Mouse (Mus musculus) right cerebral cortex, postnatal 10 days (tissue): Measurements from ENCODE around the gene Sppl3.
A peak's percentile ranks its signal among the peaks of the same experiment; 100 is the strongest.

Source experiments
- DNase-seq, 2 experiments: peaks; one replicate each; pipeline ENCODE4 v3.0.0; 2021; ENCODE audit warnings: low spot score in 2 of 2

Sppl3 gene

DNA sequence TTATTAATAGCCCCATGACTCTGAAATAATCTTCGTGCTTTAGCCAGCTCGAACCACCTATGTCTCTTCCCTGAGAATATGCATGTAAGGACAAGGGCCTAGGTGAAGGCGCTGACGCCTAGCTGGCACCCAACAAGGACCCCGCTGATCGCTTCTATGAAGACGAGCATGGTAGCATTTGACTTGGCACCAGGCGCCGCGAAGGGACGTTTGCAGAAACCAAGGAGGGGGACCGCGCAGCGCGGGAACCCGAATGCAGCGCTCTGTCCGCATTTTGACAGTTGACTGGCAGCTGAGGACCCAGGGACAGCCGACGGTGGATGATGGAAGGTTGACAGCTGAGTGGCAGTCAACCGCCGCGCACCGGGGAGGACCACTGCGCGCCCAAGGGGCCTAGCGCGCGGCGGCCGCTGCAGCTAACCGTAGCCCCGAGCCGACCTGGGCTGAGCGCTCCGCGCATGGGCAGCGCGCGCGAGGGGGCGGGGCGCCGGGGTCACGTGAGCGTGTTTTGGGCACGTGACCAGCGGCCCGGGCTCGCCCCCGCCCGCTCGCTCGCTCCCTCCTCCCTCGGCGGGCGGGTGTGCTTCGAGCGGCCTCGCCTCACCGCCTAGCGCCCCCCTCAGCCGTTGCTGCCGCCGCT is at the start of gene Sppl3:
Gene Sppl3, plus strand, starts transcription at position 561 of the 640 bp plus-strand sequence.
- DNase-seq = peak; percentile 94 to 96

GRCm38 (mm10) chr5:114961590-114962360 is 49.2 kb upstream of the Sppl3 start:
- DNase-seq = no peak

GRCm38 (mm10) chr5:114964315-114964966 is 46.5 kb upstream of the Sppl3 start:
- DNase-seq = no peak

DNA sequence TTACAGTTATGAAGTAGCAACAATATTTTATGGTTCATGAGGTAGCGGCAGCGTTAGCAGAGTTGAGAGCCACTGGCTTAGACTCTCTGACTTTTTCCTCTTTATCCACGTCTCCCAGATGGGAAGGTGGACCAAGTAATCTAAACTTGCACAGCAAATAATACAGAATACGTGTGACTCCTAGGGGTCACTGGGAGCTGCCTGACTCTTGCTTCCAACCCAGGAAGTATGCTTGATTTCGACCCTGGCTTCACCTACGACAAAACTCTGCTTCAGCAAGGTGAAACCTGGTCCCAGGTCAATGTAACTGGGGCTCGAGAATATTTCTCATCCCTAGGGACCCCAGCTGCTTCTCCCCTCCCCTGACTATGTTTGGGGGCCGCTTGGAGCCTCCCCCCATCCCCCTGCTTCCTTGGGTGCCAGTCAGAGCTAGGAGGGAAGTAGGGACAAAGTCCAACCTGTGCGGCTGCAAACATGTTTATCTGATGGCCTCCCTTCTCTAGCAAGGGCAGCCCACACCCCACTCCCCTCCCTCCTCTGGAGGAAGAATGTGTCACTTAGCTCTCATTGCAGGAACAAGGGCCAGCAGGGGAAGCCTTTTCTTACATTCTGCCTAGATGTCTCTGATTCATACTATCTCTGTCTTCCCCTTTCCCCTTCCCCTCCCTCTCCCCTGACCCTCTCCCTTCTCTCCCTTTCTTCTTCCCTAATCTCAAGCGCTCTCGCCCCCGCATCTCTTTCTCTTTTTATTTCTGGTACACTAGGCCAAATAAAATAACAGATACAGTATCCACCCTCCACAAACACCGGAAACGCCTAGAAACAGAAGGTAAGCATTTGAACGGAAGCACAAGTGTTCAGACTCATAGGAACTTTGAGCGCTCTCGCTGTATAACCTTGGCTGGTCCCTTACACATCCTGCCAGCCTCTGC is 45.7 kb upstream of the Sppl3 start:
- no peak for DNase-seq

DNA sequence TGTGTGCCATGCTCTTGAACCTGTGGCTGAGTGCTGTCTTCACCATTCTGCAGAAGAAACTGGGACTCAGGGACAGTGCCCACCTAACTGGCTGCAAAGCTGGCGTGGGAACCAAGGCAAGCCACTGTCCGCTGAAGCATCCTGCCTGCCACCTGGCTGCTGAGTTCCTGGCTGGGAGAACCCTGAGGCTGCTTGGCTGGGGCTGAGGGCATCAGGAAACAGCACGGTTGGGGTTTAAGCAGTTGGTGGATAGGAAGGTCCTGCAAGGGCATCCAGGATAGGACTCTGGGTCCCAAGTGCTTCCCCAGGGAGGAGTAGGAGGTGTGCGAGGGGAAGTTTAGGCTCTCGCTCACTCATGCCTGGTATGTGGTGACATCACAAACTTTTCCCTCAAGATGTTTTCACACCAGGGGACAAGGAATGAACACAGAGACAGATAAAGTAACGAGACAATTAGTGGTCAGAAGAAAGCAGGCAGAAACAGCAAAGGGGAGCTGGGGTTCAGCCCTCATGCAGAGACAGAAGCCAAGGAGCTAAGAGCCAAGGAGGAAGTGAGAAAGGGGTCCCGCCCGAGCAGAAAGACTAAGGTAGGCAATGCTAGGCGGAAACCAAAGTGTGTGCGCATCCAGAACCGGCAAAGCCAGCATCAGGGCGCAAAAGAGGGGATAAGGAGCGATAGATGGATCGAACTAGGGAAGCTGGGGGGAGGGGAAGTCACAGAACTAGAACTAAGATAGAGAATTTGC is 43.2 kb upstream of the Sppl3 start:
- no peak for DNase-seq

DNA sequence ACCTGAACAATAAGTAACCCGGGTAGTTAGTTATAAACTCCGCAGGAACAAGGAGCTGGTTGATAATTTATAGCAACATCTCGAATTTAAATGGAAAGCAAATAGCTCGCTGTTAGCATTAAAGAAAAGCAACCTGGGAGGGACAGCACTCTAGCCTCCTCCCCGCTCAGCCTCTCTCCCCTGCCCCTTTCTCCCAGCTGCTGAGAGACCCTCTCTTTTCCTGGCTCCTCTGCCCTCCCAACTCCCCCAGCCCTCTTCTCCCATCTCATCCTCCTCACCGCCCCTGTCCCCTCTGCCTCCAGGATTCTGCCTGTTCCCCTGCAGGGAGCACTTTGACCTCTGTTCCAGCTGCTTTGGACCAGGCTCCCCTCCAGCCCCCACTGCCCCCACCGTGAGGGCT is 42.3 kb upstream of the Sppl3 start:
- DNase-seq = no peak

DNA sequence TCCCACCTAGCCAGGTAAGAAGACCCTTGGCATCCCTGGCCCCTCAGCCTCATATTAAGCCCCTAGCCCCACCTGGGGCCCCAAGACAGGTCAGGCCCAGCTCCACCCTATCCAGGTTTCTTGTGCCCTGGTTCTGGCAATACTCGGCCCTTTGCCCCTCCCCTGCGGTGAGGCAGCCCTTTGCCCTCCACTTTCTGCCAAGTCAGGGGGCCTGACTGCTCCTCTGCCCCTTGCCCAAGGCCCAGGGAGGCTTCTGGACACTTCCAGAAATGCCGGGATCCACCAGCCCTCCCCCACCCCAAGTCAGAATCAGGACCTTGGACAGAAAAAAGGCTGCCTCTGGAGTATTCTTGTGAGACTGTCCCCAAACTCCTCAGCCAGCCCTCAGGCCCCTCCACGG is 41.9 kb upstream of the Sppl3 start:
- DNase-seq = no peak

DNA sequence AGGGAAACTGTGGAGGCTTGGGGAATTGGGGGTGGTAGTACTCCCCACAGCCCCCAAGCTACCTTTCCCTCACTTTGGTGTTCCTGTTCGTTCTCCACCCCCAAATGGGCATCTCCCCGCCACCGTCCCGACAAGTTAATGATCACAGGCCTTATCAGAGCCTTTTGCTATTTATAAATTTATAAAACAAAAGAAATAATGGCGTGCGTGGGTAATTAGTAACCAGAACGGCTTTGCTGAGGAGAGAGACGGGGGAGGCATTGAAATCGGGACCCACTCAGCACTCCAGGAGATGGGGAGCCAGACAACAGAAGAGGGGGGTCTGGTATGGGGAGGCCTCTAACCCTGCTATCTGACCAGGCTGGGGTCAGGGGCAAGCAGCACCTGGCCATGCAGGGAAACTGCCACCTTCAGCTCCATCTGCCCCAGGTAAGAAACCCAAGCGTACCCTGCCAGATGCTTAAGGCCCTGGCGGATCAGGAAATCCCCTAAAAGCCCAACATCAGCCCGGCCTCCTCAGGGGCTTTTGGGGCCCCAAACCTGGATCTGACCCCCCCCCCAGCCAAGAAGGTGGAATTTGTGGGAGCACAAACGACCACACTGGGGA is 41.2 kb upstream of the Sppl3 start:
- no peak for DNase-seq

- no peak for DNase-seq
These were observed 40.1 kb upstream of the Sppl3 start, which contains the start of gene Hnf1a for GRCm38 (mm10) chr5:114970824-114971227. Gene Hnf1a (minus strand): TSS chr5:114971094.

- no peak for DNase-seq
These were observed 38.7 kb upstream of the Sppl3 start for GRCm38 (mm10) chr5:114972201-114972600.

GRCm38 (mm10) chr5:114973131-114973530 is 37.8 kb upstream of the Sppl3 start:
- DNase-seq = no peak

DNA sequence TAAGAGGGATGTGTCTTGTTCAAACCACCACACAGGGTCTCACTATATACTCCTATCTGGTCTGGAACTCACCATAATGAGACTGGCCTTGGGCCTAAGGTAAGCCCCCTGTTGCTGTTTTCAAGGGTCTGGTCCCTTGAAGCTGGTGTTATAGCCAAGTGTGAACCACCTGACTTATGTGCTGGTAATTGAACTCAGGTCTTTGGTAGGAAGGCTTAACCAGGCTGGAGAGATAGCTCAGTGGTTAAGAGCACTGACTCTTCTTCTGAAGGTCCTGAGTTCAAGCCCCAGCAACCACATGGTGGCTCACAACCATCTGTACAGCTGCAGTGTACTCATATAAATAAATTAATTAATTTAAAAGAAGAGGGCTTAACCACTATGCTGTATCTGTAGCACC is 34.0 kb upstream of the Sppl3 start:
- DNase-seq = no peak

GRCm38 (mm10) chr5:114978473-114978872 is 32.5 kb upstream of the Sppl3 start:
- peak; percentile 45 to 60 for DNase-seq

- DNase-seq = no peak
These were observed 32.1 kb upstream of the Sppl3 start for GRCm38 (mm10) chr5:114978888-114979249.

- DNase-seq = peak; percentile 85 to 86
These were observed 31.5 kb upstream of the Sppl3 start for GRCm38 (mm10) chr5:114979250-114980121.

DNA sequence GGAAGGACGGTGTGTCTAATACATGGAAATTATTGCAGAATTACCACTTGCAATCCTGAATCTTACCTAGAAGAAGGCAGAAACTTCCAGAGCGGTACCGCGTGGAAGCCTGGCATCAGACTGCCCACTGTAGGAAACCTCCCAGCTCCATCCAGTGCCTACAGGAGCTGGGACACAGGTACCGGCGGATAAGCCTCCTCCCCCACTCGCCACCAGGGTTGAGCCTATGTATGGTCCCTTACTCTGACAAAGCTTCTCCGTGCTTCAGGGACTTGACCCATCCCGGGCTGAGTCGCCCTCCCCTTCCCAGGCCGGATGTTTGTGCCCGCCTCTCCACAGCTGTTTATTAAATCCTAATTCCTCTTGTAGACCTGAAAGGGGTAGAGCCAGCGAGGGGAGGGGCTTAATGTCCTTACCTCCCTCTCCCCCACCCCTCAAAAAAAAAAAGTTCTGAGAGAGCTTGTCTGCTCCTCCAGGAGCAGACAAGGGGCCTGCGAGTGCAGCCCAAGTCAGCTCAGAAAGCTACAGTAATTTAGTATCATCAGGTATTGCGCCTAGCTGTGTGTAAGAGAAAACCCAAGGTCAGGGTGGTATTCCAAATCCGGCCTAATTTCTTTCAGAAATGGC is 30.7 kb upstream of the Sppl3 start:
- DNase-seq = no peak

DNA sequence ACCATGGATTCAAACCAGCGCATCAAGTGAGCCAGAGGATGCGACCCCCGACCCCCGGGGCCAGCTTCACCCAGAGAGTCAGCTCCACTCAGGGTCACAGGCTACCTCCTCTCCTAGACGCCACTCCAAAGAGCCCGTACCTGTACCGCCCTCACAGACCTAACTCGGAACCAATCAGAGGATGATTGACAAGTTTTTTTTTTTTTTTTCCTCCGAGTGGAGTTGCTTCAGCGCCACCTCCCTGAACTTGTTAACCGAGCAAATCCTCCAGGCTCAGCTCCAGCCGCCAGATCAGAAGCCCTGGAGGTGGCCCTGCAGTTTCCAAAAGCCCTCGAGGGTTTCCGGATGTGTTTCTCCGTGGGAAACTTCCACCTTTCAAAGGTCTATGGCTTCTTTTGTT is 28.9 kb upstream of the Sppl3 start:
- DNase-seq = no peak

DNA sequence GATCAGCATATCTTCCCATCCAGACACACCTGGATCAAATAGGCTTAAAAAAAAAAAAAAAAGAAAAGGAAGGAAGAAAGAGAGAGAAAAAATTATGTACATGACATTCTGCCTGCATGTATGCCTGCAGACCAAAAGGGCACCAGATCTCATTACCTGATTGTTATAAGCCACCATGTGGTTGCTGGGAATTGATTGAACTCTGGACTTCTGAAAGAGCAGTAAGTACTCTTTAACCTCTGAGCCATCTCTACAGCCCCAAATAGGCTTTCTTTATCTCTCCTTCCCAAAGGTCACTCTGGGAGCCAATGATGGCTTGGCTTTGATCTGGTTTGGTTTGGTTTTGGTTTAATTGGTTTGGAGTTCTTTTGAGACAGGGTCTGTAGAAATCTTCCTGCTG is 25.9 kb upstream of the Sppl3 start:
- DNase-seq = no peak

DNA sequence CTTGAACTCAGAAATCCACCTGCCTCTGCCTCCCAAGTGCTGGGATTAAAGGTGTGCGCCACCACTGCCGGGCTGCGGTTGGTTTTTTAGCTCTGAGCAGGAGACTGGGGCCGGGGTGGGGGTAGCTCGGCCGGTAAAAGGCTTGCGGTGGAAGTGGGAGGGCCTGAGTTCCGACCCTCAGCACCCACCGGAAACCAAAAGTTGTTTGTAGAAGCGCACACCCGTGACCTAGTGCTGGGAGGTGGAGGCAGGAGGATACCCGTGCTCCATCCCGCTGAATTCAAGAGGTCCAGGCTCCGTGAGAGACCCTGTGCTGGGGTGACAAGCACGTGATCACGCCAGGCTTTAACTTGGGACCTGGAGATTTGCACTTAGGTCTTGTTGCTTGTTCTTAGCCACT is 14.5 kb upstream of the Sppl3 start:
- no peak for DNase-seq
